Mouse (Mus musculus) ES-Bruce4 (cell line): ENCODE measurements around the gene C4b.

Experiments used
- CTCF ChIP-seq: IDR thresholded peaks from one replicate; pipeline ENCODE4 v1.8.1; 2011; ENCODE audit warnings: low read depth, low read length
- POLR2A ChIP-seq: IDR thresholded peaks from one replicate; pipeline ENCODE4 v1.8.1; 2011; ENCODE audit warnings: low read length; ENCODE audit not compliant: insufficient read depth

DNA sequence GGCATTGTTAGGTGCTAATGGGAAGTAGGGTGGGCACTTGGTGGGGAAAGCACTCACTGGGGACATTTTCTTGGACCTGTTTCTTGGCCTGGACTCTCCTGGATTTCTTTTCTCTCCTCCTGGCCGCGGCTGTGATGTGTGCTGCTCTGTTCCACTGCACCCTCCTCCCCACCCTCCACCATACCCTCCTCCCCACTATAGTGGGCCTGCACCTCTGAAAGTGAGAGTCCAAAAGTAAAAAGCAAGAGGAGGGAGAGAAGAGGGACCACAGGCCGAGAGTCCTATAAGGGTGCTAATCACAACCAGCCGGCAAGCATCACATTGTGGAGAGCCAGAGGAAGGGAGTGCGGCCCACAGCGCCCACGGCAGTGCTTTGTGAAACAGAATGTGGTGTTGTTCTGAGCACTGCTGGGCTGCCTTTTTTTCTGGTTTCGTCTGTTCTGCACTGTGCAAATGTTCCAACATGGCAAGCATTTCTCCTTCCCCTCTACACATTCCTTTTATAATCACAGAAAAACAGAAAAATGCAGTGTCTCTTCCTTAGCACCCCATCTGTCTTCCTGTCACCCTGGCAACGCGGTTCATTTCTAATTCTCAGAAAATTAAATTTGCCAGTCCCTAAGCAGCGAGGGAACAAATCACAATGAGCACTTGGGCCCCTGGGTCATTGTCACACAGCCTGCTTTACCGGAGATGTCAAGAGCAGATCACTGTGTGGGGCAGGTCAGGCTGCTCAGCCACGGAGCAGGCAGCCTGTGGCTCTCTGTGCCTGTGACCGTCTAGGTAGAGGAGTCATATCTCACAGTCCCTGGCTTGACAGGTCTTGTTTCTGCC, 43.9 kb downstream of the C4b start:
- TF ChIP-seq POLR2A = no peak
- TF ChIP-seq CTCF = no peak
